Mouse (Mus musculus) myocyte (in vitro differentiated cells): ENCODE results near the gene Rpa2. TPM values are rescaled to one million over a fixed set of nuclear protein-coding genes. Genes with fewer than 3 reads are reported as not detected.

ENCODE experiments used
- H3K27me3 ChIP-seq: one replicate; pipeline ENCODE4 v1.6.1; 2011; ENCODE audit not compliant: control insufficient read depth, insufficient read depth, insufficient read length
- H3K36me3 ChIP-seq: one replicate; pipeline ENCODE4 v1.6.1; 2011; ENCODE audit not compliant: control insufficient read depth, insufficient read depth
- H3K4me2 ChIP-seq: one replicate; pipeline ENCODE4 v1.6.1; 2011; ENCODE audit warnings: low read depth, control low read depth
- H3K4me3 ChIP-seq: one replicate; pipeline ENCODE4 v1.5.1; 2011; ENCODE audit warnings: mild to moderate bottlenecking, control low read depth, moderate library complexity
- H3K79me2 ChIP-seq: one replicate; pipeline ENCODE4 v1.6.1; 2011; ENCODE audit not compliant: control insufficient read depth, insufficient read depth
- H3ac ChIP-seq: one replicate; pipeline ENCODE4 v1.6.1; 2011; ENCODE audit not compliant: control insufficient read depth, insufficient read length
- CEBPB ChIP-seq: IDR thresholded peaks from 2 replicates; pipeline ENCODE4 v1.6.1; 2011; ENCODE audit warnings: mild to moderate bottlenecking, moderate library complexity; ENCODE audit not compliant: poor library complexity, insufficient read depth, severe bottlenecking
- E2F4 ChIP-seq: IDR thresholded peaks from one replicate; pipeline ENCODE4 v1.6.1; 2011; ENCODE audit warnings: mild to moderate bottlenecking, control low read depth, moderate library complexity; ENCODE audit not compliant: insufficient read depth
- MAX ChIP-seq: IDR thresholded peaks from one replicate; pipeline ENCODE4 v1.6.1; 2011; ENCODE audit warnings: low read depth, mild to moderate bottlenecking, control low read depth
- MYOD1 ChIP-seq, 3 experiments: IDR thresholded peaks; one replicate each; pipeline ENCODE4 v1.6.1; 2011; ENCODE audit warnings: control low read depth in 2 of 3, low read depth in 2 of 3, mild to moderate bottlenecking in 2 of 3, moderate library complexity in 1 of 3; ENCODE audit not compliant: insufficient read length in 2 of 3, control insufficient read depth in 1 of 3
- MYOG ChIP-seq, 3 experiments: IDR thresholded peaks; one replicate each; pipeline ENCODE4 v1.6.1; 2011; ENCODE audit warnings: control low read depth in 2 of 3, low read depth in 2 of 3, mild to moderate bottlenecking in 2 of 3; ENCODE audit not compliant: insufficient read length in 2 of 3, control insufficient read depth in 1 of 3, insufficient read depth in 1 of 3
- POLR2A ChIP-seq: IDR thresholded peaks from one replicate; pipeline ENCODE4 v1.6.1; 2011; ENCODE audit warnings: low read depth, mild to moderate bottlenecking, control low read depth, moderate library complexity; ENCODE audit not compliant: insufficient read length
- POLR2AphosphoS2 ChIP-seq: IDR thresholded peaks from one replicate; pipeline ENCODE4 v1.6.1; 2011; ENCODE audit warnings: low read depth, control low read depth; ENCODE audit not compliant: insufficient read length
- REST ChIP-seq: IDR thresholded peaks from one replicate; pipeline ENCODE4 v1.6.1; 2011; ENCODE audit warnings: mild to moderate bottlenecking, control low read depth, moderate library complexity; ENCODE audit not compliant: insufficient read depth, insufficient read length
- SRF ChIP-seq: IDR thresholded peaks from one replicate; pipeline ENCODE4 v1.6.1; 2011; ENCODE audit warnings: low read depth; ENCODE audit not compliant: control insufficient read depth, insufficient read length
- TCF12 ChIP-seq: IDR thresholded peaks from one replicate; pipeline ENCODE4 v1.6.1; 2011; ENCODE audit warnings: mild to moderate bottlenecking, control low read depth; ENCODE audit not compliant: poor library complexity, insufficient read depth, severe bottlenecking
- TCF3 ChIP-seq: IDR thresholded peaks from one replicate; pipeline ENCODE4 v1.6.1; 2011; ENCODE audit warnings: low read depth, control low read depth; ENCODE audit not compliant: insufficient read length
- USF1 ChIP-seq: IDR thresholded peaks from one replicate; pipeline ENCODE4 v1.6.1; 2011; ENCODE audit warnings: low read depth, mild to moderate bottlenecking, control low read depth, moderate library complexity
- polyA plus RNA-seq: library from polyadenylated mRNA; unstranded; fragments of >200 nt; fragmentation: generic; extraction: Trizol; gene quantifications from one replicate; pipeline ENCODE4 v1.2.1, GENCODE M21; 2012; ENCODE audit warnings: missing spikeins

Rpa2 gene
- 13.9 TPM for polyA plus RNA-seq

DNA sequence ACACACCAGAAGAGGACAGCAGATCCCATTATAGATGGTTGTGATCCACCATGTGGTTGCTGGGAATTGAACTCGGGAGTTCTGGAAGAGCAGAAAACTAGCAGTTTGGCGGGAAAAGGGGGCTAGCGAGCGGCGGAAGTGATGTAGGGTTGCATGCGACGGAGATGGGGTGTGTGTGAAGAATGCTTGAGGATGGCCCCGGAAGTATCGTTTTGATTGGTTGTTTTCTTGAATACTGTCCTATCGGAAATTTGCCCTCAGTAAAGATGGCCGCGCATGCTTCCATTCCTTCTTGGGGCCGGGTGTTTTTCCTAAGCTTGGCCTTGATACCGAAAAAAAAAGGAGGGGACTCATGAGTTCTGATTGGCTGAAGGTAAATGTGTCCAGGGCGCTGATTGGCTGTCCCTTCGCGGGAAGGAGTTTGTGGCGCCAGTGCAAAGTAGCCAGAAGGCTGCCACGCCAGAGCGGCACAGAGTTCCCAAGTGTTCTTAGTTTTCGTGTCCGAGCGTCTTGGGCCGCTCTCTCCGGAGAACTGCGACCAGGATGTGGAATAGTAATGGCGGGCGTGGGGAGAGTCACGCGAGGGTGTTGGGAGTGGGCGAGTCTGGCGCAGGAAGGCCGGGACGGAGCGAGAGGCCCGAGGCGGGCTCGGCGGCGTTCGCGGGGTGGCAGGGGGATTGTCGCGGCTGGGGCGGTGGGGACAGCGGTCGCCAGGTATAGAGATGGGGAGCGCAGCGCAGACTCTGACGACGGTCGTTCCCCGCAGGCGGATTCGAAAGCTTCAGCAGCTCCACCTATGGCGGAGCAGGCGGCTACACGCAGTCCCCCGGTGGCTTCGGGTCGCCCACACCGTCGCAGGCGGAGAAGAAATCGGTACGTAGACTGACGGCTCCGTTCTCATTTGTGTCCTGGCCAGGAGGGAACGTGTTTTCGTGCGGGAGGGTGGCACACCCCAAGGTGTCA, at the start of gene Rpa2:
Gene Rpa2 (plus strand): TSS at position 419 of the 963 bp plus-strand sequence.
- H3K4me2 ChIP-seq = peak within 1 kb of the TSS; percentile 95
- H3K79me2 ChIP-seq = peaks cover 14% of the 10 kb centered on the region
- no peaks in the 10 kb centered on the region for H3K27me3 ChIP-seq
- TF ChIP-seq MYOD1 (IDR thresholded peaks at IDR 0.05; ENCODE audit: control insufficient read depth in 1 of 3, insufficient read length in 2 of 3, low read depth in 2 of 3) (no peak), E2F4 (peak; percentile 92), SRF (no peak), POLR2AphosphoS2 (no peak), POLR2A (peak; percentile 42), MYOG (IDR thresholded peaks at IDR 0.05; ENCODE audit: control insufficient read depth in 1 of 3, insufficient read depth in 1 of 3, insufficient read length in 2 of 3, low read depth in 2 of 3) (no peak), USF1 (no peak), TCF3 (no peak), REST (no peak)
- peak within 1 kb of the TSS; percentile 15 for H3ac ChIP-seq
- H3K4me3 ChIP-seq = peak within 1 kb of the TSS; percentile 55
- H3K36me3 ChIP-seq = peaks cover 10% of the 10 kb centered on the region

- no peaks in the 10 kb centered on the region for H3K27me3 ChIP-seq
- H3K79me2 ChIP-seq = no peaks in the 10 kb centered on the region
- H3K4me2 ChIP-seq = no peak overlapping the region
- no peak overlapping the region for H3ac ChIP-seq
- no peak for TF ChIP-seq TCF3
- no peak for TF ChIP-seq MAX
- TF ChIP-seq POLR2AphosphoS2 = no peak
- TF ChIP-seq CEBPB = no peak
- TF ChIP-seq POLR2A = no peak
- TF ChIP-seq E2F4 = no peak
- TF ChIP-seq SRF = no peak
- no peak for TF ChIP-seq USF1
- no peak for TF ChIP-seq REST
- TF ChIP-seq TCF12 = no peak
- no peak for TF ChIP-seq MYOG (IDR thresholded peaks at IDR 0.05; ENCODE audit: control insufficient read depth in 1 of 3, insufficient read depth in 1 of 3, insufficient read length in 2 of 3, low read depth in 2 of 3)
- no peak for TF ChIP-seq MYOD1 (IDR thresholded peaks at IDR 0.05; ENCODE audit: control insufficient read depth in 1 of 3, insufficient read length in 2 of 3, low read depth in 2 of 3)
- H3K4me3 ChIP-seq = no peak overlapping the region
- H3K36me3 ChIP-seq = no peaks in the 10 kb centered on the region
Measured at GRCm38 (mm10) chr4:132728233-132728632, 39.9 kb upstream of the Rpa2 start.

DNA sequence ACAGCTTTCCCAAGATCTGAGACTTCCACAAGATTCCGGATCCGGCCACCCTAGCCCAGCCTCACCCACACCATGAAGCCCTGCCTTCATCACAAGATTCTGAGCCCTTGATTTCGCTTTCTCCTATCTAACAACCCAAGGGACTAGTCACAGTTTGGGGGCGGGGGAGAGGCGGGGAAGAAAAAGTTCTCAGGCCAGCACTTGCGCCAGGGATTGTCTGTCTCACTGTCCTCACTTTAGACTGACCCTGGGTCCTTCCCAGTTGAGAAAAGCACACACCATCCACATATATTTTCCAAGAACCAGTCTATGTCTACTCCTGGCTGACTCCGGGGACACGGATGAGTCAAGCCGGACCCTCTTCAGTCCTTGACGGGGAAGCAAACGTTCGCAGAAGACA, 36.5 kb upstream of the Rpa2 start:
- TF ChIP-seq POLR2AphosphoS2 = no peak
- no peak for TF ChIP-seq MYOD1 (IDR thresholded peaks at IDR 0.05; ENCODE audit: control insufficient read depth in 1 of 3, insufficient read length in 2 of 3, low read depth in 2 of 3)
- TF ChIP-seq SRF = no peak
- TF ChIP-seq TCF12 = no peak
- TF ChIP-seq CEBPB = no peak
- TF ChIP-seq E2F4 = no peak
- no peak for TF ChIP-seq MAX
- no peak for TF ChIP-seq POLR2A
- no peak for TF ChIP-seq MYOG (IDR thresholded peaks at IDR 0.05; ENCODE audit: control insufficient read depth in 1 of 3, insufficient read depth in 1 of 3, insufficient read length in 2 of 3, low read depth in 2 of 3)
- TF ChIP-seq TCF3 = no peak
- TF ChIP-seq REST = no peak
- no peak for TF ChIP-seq USF1
- no peaks in the 10 kb centered on the region for H3K27me3 ChIP-seq
- H3K4me2 ChIP-seq = peak overlapping the region; percentile 97
- peak overlapping the region; percentile 2 for H3ac ChIP-seq
- no peaks in the 10 kb centered on the region for H3K79me2 ChIP-seq
- H3K4me3 ChIP-seq = peak overlapping the region; percentile 42
- H3K36me3 ChIP-seq = no peaks in the 10 kb centered on the region

DNA sequence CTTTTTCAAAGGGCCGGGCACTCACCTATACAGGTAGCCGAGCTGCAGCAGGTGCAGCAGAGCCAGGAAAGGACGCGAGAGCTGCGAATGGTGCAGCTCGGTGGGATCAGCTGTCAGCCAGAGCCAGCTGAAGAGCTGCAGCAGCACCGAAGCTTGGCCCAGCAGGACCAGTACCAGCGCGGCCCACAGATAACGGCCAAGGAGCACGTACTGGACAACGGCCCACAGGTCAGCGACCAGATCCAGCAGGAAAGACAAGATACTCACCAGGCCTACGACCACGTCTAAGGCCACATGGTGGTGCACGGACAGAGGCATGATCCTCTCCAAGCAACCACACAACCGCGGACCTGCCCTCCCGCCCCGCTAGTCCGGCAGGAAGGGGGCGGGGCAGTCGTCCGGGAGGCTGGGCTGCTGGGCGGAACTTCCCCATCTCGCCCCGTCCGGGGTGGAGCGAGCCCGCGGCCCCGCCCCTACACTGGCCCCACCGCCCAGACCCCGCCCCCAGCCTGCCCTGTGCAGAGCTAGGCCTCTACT, 35.9 kb upstream of the Rpa2 start, which contains the start of gene Xkr8:
Gene Xkr8 (minus strand): TSS at position 399 of the 537 bp plus-strand sequence.
- H3K27me3 ChIP-seq = no peaks in the 10 kb centered on the region
- peak within 1 kb of the TSS; percentile 42 for H3K4me3 ChIP-seq
- H3ac ChIP-seq = peak within 1 kb of the TSS; percentile 2
- H3K36me3 ChIP-seq = no peaks in the 10 kb centered on the region
- peak within 1 kb of the TSS; percentile 97 for H3K4me2 ChIP-seq
- H3K79me2 ChIP-seq = no peaks in the 10 kb centered on the region
- TF ChIP-seq USF1 = no peak
- TF ChIP-seq MYOG (IDR thresholded peaks at IDR 0.05; ENCODE audit: control insufficient read depth in 1 of 3, insufficient read depth in 1 of 3, insufficient read length in 2 of 3, low read depth in 2 of 3) = peak in 1 of 3 experiments; percentile 24
- TF ChIP-seq MYOD1 (IDR thresholded peaks at IDR 0.05; ENCODE audit: control insufficient read depth in 1 of 3, insufficient read length in 2 of 3, low read depth in 2 of 3) = peak in 2 of 3 experiments; percentile 3 to 20
- no peak for TF ChIP-seq SRF
- no peak for TF ChIP-seq TCF3
- peak; percentile 88 for TF ChIP-seq POLR2A
- TF ChIP-seq REST = no peak
- peak; percentile 86 for TF ChIP-seq POLR2AphosphoS2
- TF ChIP-seq TCF12 = no peak
- TF ChIP-seq CEBPB = no peak
- no peak for TF ChIP-seq MAX
- TF ChIP-seq E2F4 = no peak
